Mouse (Mus musculus) heart, postnatal 25 days (tissue): ENCODE data around the gene H2afv. TPM values are rescaled to one million over a fixed set of nuclear protein-coding genes. Genes with fewer than 3 reads are reported as not detected.

Experiments used
- DNase-seq: peaks from one replicate; pipeline ENCODE4 v3.0.0; 2022; ENCODE audit warnings: low spot score
- intact Hi-C: fragments of 180-260 bp; cut with DNase I; formaldehyde crosslinking; loops from one replicate; pipeline ENCODE4 v1.15.1; 2025
- total RNA-seq, 2 experiments: library from RNA; stranded (reverse); gene quantifications; 2 replicates each; pipeline ENCODE4 v1.2.3; 2021

The H2afv gene
- 10 to 100 TPM; 67.7 to 69.4 TPM for total RNA-seq

DNA sequence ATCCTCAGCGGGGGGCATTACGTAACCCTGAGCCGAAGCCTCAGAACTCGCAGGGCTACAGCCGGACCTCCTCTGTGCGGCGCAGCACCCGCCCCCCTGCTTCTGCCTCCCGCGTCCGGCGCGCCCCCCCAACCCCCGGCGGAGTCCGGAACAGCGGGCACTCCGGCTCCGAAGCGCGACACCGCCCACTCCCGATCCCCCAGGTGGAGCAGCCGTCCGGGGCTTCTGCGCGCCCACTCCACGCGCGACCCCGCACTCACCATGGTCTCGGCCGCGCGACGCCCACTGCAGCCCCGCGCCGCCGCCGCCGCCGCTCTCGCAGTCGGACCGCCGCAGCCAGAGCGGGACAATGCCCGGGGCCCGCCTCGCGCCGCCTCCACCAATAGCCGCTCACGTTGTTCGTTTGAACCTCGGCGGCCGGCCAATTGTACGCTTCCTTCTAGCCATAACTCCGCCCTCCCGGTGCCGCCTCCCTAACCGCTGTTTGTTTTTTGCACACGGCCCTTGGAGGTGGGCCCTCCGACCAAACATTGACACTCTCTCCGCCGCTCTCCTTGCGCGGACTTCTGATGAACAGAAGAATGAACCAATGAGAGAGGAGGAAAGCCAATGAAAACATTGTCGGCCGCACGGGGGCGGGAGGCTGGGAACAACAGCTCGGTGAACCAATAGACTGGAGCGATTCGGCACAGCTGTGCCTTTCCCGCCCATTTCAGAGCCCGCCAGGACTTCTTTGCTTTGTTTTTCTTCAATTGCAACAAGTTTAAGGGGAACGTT, at the start of gene H2afv:
TSS of gene H2afv (minus strand) at position 367 of the 777 bp plus-strand sequence.
- peak; percentile 99 for DNase-seq
- intact Hi-C loops = no loop called here

DNA sequence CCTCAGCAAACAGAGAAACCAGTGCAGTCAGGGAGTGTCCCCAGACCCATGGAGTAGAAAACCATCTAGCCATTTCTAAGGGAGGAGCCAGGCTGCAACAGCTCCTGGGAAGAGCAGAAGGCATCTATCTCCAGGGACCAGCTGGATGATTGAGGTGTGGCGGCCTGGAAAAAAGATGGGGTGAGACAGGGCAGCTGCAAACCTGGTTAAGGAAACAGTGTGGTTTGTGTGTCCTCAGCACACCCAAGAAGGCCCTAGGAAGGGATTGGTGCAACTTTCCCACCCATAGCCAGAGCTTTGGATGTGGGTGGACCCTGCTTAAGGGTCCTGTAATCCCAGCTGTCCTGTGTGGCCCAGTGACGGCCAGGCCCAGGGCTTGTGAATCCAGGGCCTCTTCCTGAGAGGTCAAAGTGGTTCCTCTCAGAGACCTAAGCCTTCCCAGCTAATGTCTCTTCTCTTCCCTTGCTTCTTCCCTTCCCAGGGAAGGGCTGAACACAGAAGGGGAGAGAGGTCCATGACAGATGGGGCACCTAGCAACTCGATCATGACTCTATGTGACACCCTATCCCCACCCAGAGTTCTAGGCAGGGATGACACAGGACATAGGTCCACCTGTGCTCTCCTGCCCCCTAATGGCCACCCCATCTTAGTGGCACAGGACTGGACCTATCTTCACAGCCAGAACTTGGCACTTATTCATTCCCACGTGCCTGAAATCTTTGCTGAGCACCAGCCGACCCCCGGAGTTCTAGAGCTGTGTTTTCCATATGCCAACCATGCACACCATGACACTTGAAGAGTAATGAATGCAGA, 45.7 kb upstream of the H2afv start:
- intact Hi-C loops = no loop called here
- no peak for DNase-seq

GRCm38 (mm10) chr11:6489257-6489656, 45.0 kb upstream of the H2afv start:
- intact Hi-C loops = no loop called here
- no peak for DNase-seq

GRCm38 (mm10) chr11:6488041-6488684, 43.9 kb upstream of the H2afv start:
- DNase-seq = no peak
- intact Hi-C loops = no loop called here

DNA sequence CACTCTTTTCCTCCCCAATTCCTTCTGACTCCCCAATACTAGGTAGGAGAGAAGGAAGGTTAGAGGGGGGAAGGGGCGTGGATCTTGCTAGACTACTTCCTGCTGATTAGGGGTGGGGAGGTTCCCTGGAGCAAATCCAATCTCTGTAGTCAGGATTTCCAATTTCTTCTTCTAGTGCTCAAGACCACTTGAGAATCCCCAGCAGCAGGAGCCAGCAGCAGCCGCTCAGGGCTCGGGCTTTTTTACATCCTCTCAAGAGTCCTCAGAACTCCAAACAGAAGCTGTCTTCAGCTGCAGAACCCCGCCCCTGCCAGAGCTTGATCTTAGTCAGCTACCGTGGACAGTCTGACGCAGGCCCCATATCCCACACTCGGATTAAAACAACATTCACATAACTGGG, 43.3 kb upstream of the H2afv start:
- no peak for DNase-seq
- intact Hi-C loops = no loop called here

GRCm38 (mm10) chr11:6486916-6487315, 42.7 kb upstream of the H2afv start:
- intact Hi-C loops = no loop called here
- DNase-seq = no peak

DNA sequence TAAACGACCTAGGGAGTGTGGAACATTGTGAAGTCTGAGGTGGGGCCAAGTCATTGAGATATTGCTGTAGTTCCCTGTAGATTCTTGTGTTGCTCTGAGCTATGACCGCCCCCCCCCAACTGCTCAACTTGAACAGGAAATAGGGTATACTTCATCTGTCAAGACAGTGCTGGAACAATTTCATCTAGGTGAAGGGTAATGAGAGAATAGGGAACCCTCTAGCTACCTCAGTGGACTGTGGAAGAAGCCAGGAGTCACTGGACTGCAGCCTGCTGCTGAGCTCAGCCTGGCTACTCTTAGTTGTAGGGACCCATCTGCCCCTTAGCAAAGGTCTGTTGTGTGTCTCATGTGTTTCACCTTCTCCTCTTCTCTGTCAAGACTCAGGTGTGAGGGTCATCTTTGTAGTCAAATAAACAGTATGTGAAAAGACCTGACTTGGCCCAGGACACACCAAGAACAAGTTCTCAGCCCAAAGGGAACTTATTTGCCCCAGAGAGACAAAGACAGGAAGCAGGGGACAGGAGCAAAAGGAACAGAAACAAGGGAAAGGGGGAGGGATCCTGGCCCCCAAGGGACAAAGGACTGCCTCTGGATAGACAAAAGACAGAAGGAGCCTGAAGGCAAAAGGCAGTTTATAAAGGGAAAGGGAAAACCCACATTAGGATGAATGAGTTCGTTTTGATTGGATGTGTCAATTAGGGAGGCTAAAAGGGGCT, 40.2 kb upstream of the H2afv start:
- DNase-seq = no peak
- intact Hi-C loops = no loop called here

DNA sequence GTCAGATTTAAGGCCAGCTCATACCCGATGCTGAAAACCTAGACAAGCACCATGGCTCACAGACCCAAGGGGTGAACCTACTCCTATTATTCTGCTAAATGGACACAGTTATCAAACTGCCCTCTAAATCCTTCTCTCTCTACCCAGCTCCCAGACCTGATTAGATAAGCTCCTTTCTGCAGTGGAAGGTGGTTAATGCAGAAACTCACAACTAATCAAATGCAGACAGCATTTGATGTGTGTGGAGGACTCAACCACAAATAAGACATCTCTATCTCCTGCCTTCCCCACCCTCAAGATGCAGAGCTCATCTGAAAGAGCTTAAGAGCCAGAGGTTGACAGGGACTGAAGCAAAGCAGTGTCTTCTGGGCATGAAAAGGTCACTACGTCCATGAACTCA, 38.9 kb upstream of the H2afv start:
- DNase-seq = no peak

GRCm38 (mm10) chr11:6481669-6482185, 37.5 kb upstream of the H2afv start:
- no peak for DNase-seq

More for the DNA sequence above, 38.9 kb upstream of the H2afv start:
- intact Hi-C loops = no loop called here

DNA sequence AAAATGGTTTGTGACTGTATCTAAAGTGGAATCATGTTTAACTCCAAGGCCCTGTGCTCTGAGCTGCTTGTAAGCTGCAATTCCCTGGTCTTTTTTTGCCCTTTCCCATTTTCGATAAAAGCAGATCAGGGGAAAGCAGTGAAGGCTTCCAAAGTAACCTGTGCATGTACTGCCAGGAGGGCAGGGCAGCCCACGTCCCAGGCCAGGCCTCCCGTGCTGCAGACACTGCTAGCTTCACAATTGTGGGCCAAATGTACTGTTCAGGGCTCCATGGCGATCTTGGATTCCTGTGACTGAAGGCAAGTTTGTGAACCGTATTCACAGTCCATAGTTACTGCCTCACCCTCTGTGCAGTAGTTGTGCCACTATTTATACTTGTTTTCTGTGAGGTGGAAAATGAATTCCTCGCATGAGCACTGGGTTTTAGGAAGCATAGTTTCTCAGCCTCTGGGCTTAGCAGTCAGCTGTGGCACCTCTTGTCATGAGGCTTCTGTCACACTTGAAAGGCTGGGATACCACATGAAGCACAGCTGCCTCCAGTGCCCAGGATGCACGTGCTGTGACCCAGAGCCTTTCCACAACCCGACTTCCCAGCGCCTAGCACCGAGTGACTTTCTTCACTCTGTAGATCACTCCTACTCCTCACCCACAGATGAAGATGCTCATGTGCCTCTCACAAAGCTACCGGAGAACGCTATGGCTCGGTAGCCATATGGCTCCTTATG, 36.6 kb upstream of the H2afv start:
- intact Hi-C loops = no loop called here
- no peak for DNase-seq

More at GRCm38 (mm10) chr11:6481669-6482185, 37.5 kb upstream of the H2afv start:
- intact Hi-C loops = no loop called here

- intact Hi-C loops = no loop called here
- no peak for DNase-seq
Measured at GRCm38 (mm10) chr11:6480191-6480590, 35.9 kb upstream of the H2afv start.

DNA sequence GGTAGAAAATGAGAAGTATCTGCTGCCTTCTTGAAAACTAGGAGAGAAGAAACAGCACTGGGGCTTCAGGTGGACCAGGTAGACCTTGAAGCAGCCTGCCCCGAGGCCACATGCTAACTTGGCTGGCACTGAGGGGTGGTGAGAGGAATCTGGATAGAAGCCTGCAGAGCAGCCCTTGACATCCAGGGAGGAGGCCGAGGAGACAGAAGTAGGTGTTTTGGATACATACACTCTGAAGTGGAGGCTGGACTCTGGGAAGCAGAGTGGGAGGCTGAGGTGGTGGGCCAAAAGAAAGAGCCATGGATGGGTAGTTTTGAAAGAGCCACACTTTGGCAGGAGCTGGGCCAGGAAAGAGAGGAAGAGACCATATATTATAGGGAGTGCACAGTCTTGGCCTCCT, 35.0 kb upstream of the H2afv start:
- DNase-seq = no peak
- intact Hi-C loops = loop anchor here (5.0 kb wide), 1 partner anchor 68 kb away; the partner anchor contains the start of gene Ccm2

- no peak for DNase-seq
- intact Hi-C loops = loop anchor here (5.0 kb wide), 1 partner anchor 70 kb away; the partner anchor contains the start of gene Ccm2
Measured at GRCm38 (mm10) chr11:6477350-6477749, 33.1 kb upstream of the H2afv start.

DNA sequence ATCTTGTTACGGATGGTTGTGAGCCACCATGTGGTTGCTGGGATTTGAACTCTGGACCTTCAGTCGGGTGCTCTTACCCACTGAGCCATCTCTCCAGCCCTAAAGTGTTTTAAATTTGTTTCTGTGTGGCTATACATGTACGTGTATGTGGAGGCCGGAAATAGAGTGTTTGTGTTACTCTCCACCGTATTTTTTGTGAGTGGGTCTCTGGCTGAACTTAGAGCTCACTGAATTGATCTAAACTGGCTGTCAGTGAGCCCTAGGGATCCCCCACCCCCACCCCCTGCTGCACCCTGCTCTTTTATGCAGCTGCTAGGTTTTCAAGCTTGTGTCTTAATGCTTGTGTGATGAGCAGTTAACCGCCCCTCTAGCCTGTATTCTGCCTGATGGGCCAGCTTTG, 32.6 kb upstream of the H2afv start:
- intact Hi-C loops = loop anchor here (5.0 kb wide), 1 partner anchor 70 kb away; the partner anchor contains the start of gene Ccm2
- no peak for DNase-seq

- intact Hi-C loops = loop anchor here (2.0 to 5.0 kb wide), 2 partner anchors 71 to 151 kb away; partner anchors contain the start of genes Ccm2 and Tbrg4
- peak; percentile 83 for DNase-seq
Measured at GRCm38 (mm10) chr11:6475867-6476484, 31.7 kb upstream of the H2afv start, which contains the start of gene Purb. Gene Purb (minus strand): TSS chr11:6475917.

- peak; percentile 44 for DNase-seq
- intact Hi-C loops = loop anchor here (2.0 to 5.0 kb wide), 2 partner anchors 72 to 152 kb away; partner anchors contain the start of genes Ccm2 and Tbrg4
Measured at GRCm38 (mm10) chr11:6474874-6475731, 30.9 kb upstream of the H2afv start.

- DNase-seq = no peak
Measured at GRCm38 (mm10) chr11:6474381-6474780, 30.1 kb upstream of the H2afv start.

More at GRCm38 (mm10) chr11:6474381-6474780, 30.1 kb upstream of the H2afv start:
- intact Hi-C loops = loop anchor here (2.0 kb wide), 1 partner anchor 152 kb away; the partner anchor contains the start of gene Tbrg4
